Mouse (Mus musculus): ENCODE data around the gene Gm20388.

Gene Gm20388

GRCm38 (mm10) chr8:123717516-123718490 is 3807.2 kb downstream of the Gm20388 start:
- DNase-seq (ENCODE audit: low spot score in 2 of 2), result peak; percentile 65 to 81

- no peak for DNase-seq (ENCODE audit: low spot score in 2 of 2)
Measured at GRCm38 (mm10) chr8:123718752-123719151, 3808.1 kb downstream of the Gm20388 start.

- no peak for DNase-seq (ENCODE audit: low spot score in 2 of 2)
Measured at GRCm38 (mm10) chr8:123719280-123719679, 3808.6 kb downstream of the Gm20388 start.

GRCm38 (mm10) chr8:123719811-123720210 is 3809.2 kb downstream of the Gm20388 start:
- no peak for DNase-seq (ENCODE audit: low spot score in 2 of 2)

GRCm38 (mm10) chr8:123720471-123721001 is 3809.9 kb downstream of the Gm20388 start:
- DNase-seq (ENCODE audit: low spot score in 2 of 2), result no peak

GRCm38 (mm10) chr8:123722245-123722644 is 3811.6 kb downstream of the Gm20388 start:
- no peak for DNase-seq (ENCODE audit: low spot score in 2 of 2)

- no peak for DNase-seq (ENCODE audit: low spot score in 2 of 2)
Measured at GRCm38 (mm10) chr8:123724752-123725151, 3814.1 kb downstream of the Gm20388 start.

GRCm38 (mm10) chr8:123725261-123725660 is 3814.6 kb downstream of the Gm20388 start:
- DNase-seq (ENCODE audit: low spot score in 2 of 2), result no peak

- no peak for DNase-seq (ENCODE audit: low spot score in 2 of 2)
Measured at GRCm38 (mm10) chr8:123726759-123727158, 3816.1 kb downstream of the Gm20388 start.

GRCm38 (mm10) chr8:123729055-123729785 is 3818.6 kb downstream of the Gm20388 start:
- peak; percentile 15 to 26 for DNase-seq (ENCODE audit: low spot score in 2 of 2)

GRCm38 (mm10) chr8:123729786-123730411 is 3819.3 kb downstream of the Gm20388 start:
- DNase-seq (ENCODE audit: low spot score in 2 of 2), result no peak

- DNase-seq (ENCODE audit: low spot score in 2 of 2), result no peak
Measured at GRCm38 (mm10) chr8:123732332-123732731, 3821.7 kb downstream of the Gm20388 start.

- DNase-seq (ENCODE audit: low spot score in 2 of 2), result no peak
Measured at GRCm38 (mm10) chr8:123734486-123734885, 3823.8 kb downstream of the Gm20388 start.

- no peak for DNase-seq (ENCODE audit: low spot score in 2 of 2)
Measured at GRCm38 (mm10) chr8:123736974-123737373, 3826.3 kb downstream of the Gm20388 start.

- no peak for DNase-seq (ENCODE audit: low spot score in 2 of 2)
Measured at GRCm38 (mm10) chr8:123740263-123740662, 3829.6 kb downstream of the Gm20388 start.

- no peak for DNase-seq (ENCODE audit: low spot score in 2 of 2)
Measured at GRCm38 (mm10) chr8:123741232-123741631, 3830.6 kb downstream of the Gm20388 start.

GRCm38 (mm10) chr8:123746488-123746887 is 3835.8 kb downstream of the Gm20388 start:
- DNase-seq (ENCODE audit: low spot score in 2 of 2), result no peak

- DNase-seq (ENCODE audit: low spot score in 2 of 2), result peak; percentile 24 to 46
Measured at GRCm38 (mm10) chr8:123747772-123748171, 3837.1 kb downstream of the Gm20388 start.

GRCm38 (mm10) chr8:123750171-123750693 is 3839.6 kb downstream of the Gm20388 start:
- DNase-seq (ENCODE audit: low spot score in 2 of 2), result no peak

- no peak for DNase-seq (ENCODE audit: low spot score in 2 of 2)
Measured at GRCm38 (mm10) chr8:123752773-123753468, 3842.3 kb downstream of the Gm20388 start.

Measured in heart, adult 9 months (tissue).